Mouse (Mus musculus) lung, adult 2 months (tissue): ENCODE measurements at regions not wholly inside any gene's neighbourhood (a gene's known extent, or its start where the extent isn't known, plus 50 kb on each side); places are given as distances from the start of the nearest gene placed in this dataset.
"Not testable (repeated sequence)": the region's sequence is repeated elsewhere in the genome, so short reads cannot be mapped to it uniquely, and the experiment has no call there.

ENCODE experiments used
- DNase-seq: peaks from one replicate; pipeline ENCODE4 v3.0.0; 2022
- H3K4me1 ChIP-seq: fragments of 200-500 bp; 2 replicates; pipeline ENCODE4 v1.6.1; 2011; ENCODE audit warnings: low read length; ENCODE audit not compliant: control insufficient read depth, insufficient read depth
- H3K4me3 ChIP-seq: fragments of 200-500 bp; replicated peaks from 2 replicates; pipeline ENCODE3; 2011; ENCODE audit warnings: low read depth, mild to moderate bottlenecking, control low read depth, low read length; ENCODE audit errors: extremely low read depth
- CTCF ChIP-seq: fragments of 200-500 bp; IDR thresholded peaks from 2 replicates; pipeline ENCODE4 v1.5.1; 2011; ENCODE audit warnings: mild to moderate bottlenecking, low read length, control low read depth; ENCODE audit not compliant: insufficient read depth
- POLR2A ChIP-seq: fragments of 200-500 bp; IDR thresholded peaks from 2 replicates; pipeline ENCODE4 v1.6.1; 2011; ENCODE audit warnings: low read depth, mild to moderate bottlenecking, control low read depth, low read length, borderline replicate concordance; ENCODE audit errors: extremely low read depth
- WGBS: fragments of 180-500 bp; shearing (Covaris S2); methylation state at CpG from one replicate; pipeline ENCODE4 v1.1.7; 2018; 5-methylcytosine and 5-hydroxymethylcytosine counted together

GRCm38 (mm10) chr15:14815556-14815955 lies 1642.1 kb upstream of the Cdh6 start:
- TF ChIP-seq CTCF = no peak
- TF ChIP-seq POLR2A = no peak

GRCm38 (mm10) chr15:14806849-14807248 lies 1633.4 kb upstream of the Cdh6 start:
- DNase-seq = no peak
- Histone ChIP-seq H3K4me1 (no peaks in the 10 kb centered on the region), H3K4me3 (no peak overlapping the region)
- WGBS = 42% methylated on average over 1 of the region's 1 CpGs
- TF ChIP-seq POLR2A = no peak
- TF ChIP-seq CTCF = no peak

More at GRCm38 (mm10) chr15:14815556-14815955, 1642.1 kb upstream of the Cdh6 start:
- H3K4me3 ChIP-seq = no peak overlapping the region
- no peaks in the 10 kb centered on the region for H3K4me1 ChIP-seq
- DNase-seq = no peak

- DNase-seq = no peak
- TF ChIP-seq POLR2A = no peak
- no peak for TF ChIP-seq CTCF
- Histone ChIP-seq H3K4me1 (no peaks in the 10 kb centered on the region), H3K4me3 (no peak overlapping the region)
- WGBS = 61% methylated on average over 2 of the region's 2 CpGs
Observed at GRCm38 (mm10) chr15:14795221-14795620, 1621.7 kb upstream of the Cdh6 start.

GRCm38 (mm10) chr15:14780727-14781126 lies 1607.3 kb upstream of the Cdh6 start:
- no peak for DNase-seq
- Histone ChIP-seq H3K4me3 (no peak overlapping the region), H3K4me1 (no peaks in the 10 kb centered on the region)
- 75% methylated on average over 2 of the region's 2 CpGs for WGBS
- TF ChIP-seq POLR2A (no peak), CTCF (no peak)

GRCm38 (mm10) chr15:14741733-14742132 lies 1568.3 kb upstream of the Cdh6 start:
- no peak for TF ChIP-seq CTCF
- TF ChIP-seq POLR2A = no peak
- H3K4me3 ChIP-seq = no peak overlapping the region
- H3K4me1 ChIP-seq = no peaks in the 10 kb centered on the region
- 70% methylated on average over 2 of the region's 2 CpGs for WGBS
- DNase-seq = no peak

GRCm38 (mm10) chr15:14697925-14698324 lies 1524.5 kb upstream of the Cdh6 start:
- 94% methylated on average over 2 of the region's 2 CpGs for WGBS
- H3K4me1 ChIP-seq, H3K4me3 ChIP-seq, DNase-seq: not testable (repeated sequence)

- no peaks in the 10 kb centered on the region for H3K4me1 ChIP-seq
- 89% methylated on average over 10 of the region's 10 CpGs for WGBS
- H3K4me3 ChIP-seq = no peak overlapping the region
- DNase-seq = no peak
- TF ChIP-seq CTCF (no peak), POLR2A (no peak)
Observed at GRCm38 (mm10) chr15:14696481-14696880, 1523.0 kb upstream of the Cdh6 start.

GRCm38 (mm10) chr15:14689141-14689540 lies 1515.7 kb upstream of the Cdh6 start:
- DNase-seq = no peak
- H3K4me1 ChIP-seq = no peaks in the 10 kb centered on the region
- H3K4me3 ChIP-seq = no peak overlapping the region
- no peak for TF ChIP-seq POLR2A
- no peak for TF ChIP-seq CTCF
- WGBS = 54% methylated on average over 2 of the region's 2 CpGs

GRCm38 (mm10) chr15:14642291-14642690 lies 1468.8 kb upstream of the Cdh6 start:
- H3K4me1 ChIP-seq = no peaks in the 10 kb centered on the region
- TF ChIP-seq CTCF (no peak), POLR2A (no peak)
- no peak for DNase-seq
- WGBS = 84% methylated on average over 2 of the region's 2 CpGs
- H3K4me3 ChIP-seq = no peak overlapping the region

- 29% methylated on average over 1 of the region's 1 CpGs for WGBS
- H3K4me3 ChIP-seq = no peak overlapping the region
- no peak for DNase-seq
- peak; percentile 16; the same call in 1 of the 2 replicates for TF ChIP-seq CTCF
- TF ChIP-seq POLR2A = no peak
- no peaks in the 10 kb centered on the region for H3K4me1 ChIP-seq
Observed at GRCm38 (mm10) chr15:14628523-14628922, 1455.0 kb upstream of the Cdh6 start.

- TF ChIP-seq CTCF = no peak
- no peak for TF ChIP-seq POLR2A
- Histone ChIP-seq H3K4me1 (no peaks in the 10 kb centered on the region), H3K4me3 (no peak overlapping the region)
- no peak for DNase-seq
- WGBS = 71% methylated on average over 1 of the region's 1 CpGs
Observed at GRCm38 (mm10) chr15:14606691-14607090, 1433.2 kb upstream of the Cdh6 start.
